8 mouse cellular contexts compared by ENCODE assay signal in genomic region chr14:16200969-16201638, GRCm38 (mm10). TPM values are rescaled to one million over a fixed set of nuclear protein-coding genes. Genes with fewer than 3 reads are reported as not detected.
A peak's percentile ranks its signal among the peaks of the same experiment; 100 is the strongest.
DNase-seq lines count a peak whose midpoint lies in the region; ATAC-seq lines count a peak whose summit lies in the region.
"Had no signal": no experiment of that assay in that cellular context is flagged by ENCODE, and none has a peak within 500 bp of the region (broad histone marks: within the 10 kb centered on the region; RNA-seq: fewer than 3 reads in every experiment).

No protein-coding gene starts in this region.

- H3K9ac ChIP-seq in neural tube, embryonic 11.5 days (ENCODE audit: low read length) = no peak overlapping the region
- H3K9ac ChIP-seq in embryonic facial prominence, embryonic 11.5 days (replicated peaks; ENCODE audit: low read length) = no peak overlapping the region
- H3K9ac ChIP-seq in hindbrain, embryonic 16.5 days (ENCODE audit: low read depth, low read length) = 0 out of 2 replicates have a peak overlapping the region, but pooled peaks have one; percentile 6
- no peak overlapping the region for H3K9ac ChIP-seq in neural tube, embryonic 15.5 days (replicated peaks)

- H3K27ac ChIP-seq in neural tube, embryonic 11.5 days (ENCODE audit: low read depth, low read length) = no peak overlapping the region
- H3K27ac ChIP-seq in embryonic facial prominence, embryonic 11.5 days (replicated peaks; ENCODE audit: low read depth, low read length) = no peak overlapping the region
- peak overlapping the region; percentile 64 for H3K27ac ChIP-seq in hindbrain, embryonic 16.5 days (ENCODE audit: low read depth, low read length)
- peak overlapping the region; percentile 54 for H3K27ac ChIP-seq in neural tube, embryonic 15.5 days (replicated peaks)

- H3K4me3 ChIP-seq in neural tube, embryonic 11.5 days (ENCODE audit: low read depth, low read length) = no peak overlapping the region
- H3K4me3 ChIP-seq in embryonic facial prominence, embryonic 11.5 days (ENCODE audit: low read depth, low read length) = no peak overlapping the region
- H3K4me3 ChIP-seq in hindbrain, embryonic 16.5 days (ENCODE audit: low read length) = no peak overlapping the region
- H3K4me3 ChIP-seq in neural tube, embryonic 15.5 days (replicated peaks) = no peak overlapping the region
- H3K4me3 ChIP-seq: megakaryocyte, embryonic 14.5 days had no signal

- H3K36me3 ChIP-seq in neural tube, embryonic 11.5 days (ENCODE audit: control insufficient read depth, insufficient read depth, low read length) = no peaks in the 10 kb centered on the region
- no peaks in the 10 kb centered on the region for H3K36me3 ChIP-seq in embryonic facial prominence, embryonic 11.5 days (replicated peaks; ENCODE audit: control insufficient read depth, insufficient read depth, low read depth, low read length)
- H3K36me3 ChIP-seq in hindbrain, embryonic 16.5 days (ENCODE audit: control insufficient read depth, insufficient read depth, low read length) = no peaks in the 10 kb centered on the region
- H3K36me3 ChIP-seq in neural tube, embryonic 15.5 days = no peaks in the 10 kb centered on the region

- no peaks in the 10 kb centered on the region for H3K27me3 ChIP-seq in neural tube, embryonic 11.5 days (ENCODE audit: control insufficient read depth, insufficient read depth, low read length)
- no peaks in the 10 kb centered on the region for H3K27me3 ChIP-seq in embryonic facial prominence, embryonic 11.5 days (ENCODE audit: control insufficient read depth, insufficient read depth, low read length)
- H3K27me3 ChIP-seq in hindbrain, embryonic 16.5 days (replicated peaks; ENCODE audit: control insufficient read depth, insufficient read depth, low read length) = no peaks in the 10 kb centered on the region
- no peaks in the 10 kb centered on the region for H3K27me3 ChIP-seq in neural tube, embryonic 15.5 days (replicated peaks)
- H3K27me3 ChIP-seq: megakaryocyte, embryonic 14.5 days had no signal

- WGBS in neural tube, embryonic 11.5 days = 36% methylated on average over 8 of the region's 8 CpGs
- 26% methylated on average over 8 of the region's 8 CpGs for WGBS in embryonic facial prominence, embryonic 11.5 days
- 7% methylated on average over 8 of the region's 8 CpGs for WGBS in hindbrain, embryonic 16.5 days
- WGBS in neural tube, embryonic 15.5 days = 10% methylated on average over 8 of the region's 8 CpGs

- no peaks in the 10 kb centered on the region for H3K9me3 ChIP-seq in neural tube, embryonic 11.5 days (ENCODE audit: control insufficient read depth, low read length)
- H3K9me3 ChIP-seq in embryonic facial prominence, embryonic 11.5 days (replicated peaks; ENCODE audit: control insufficient read depth, low read length) = no peaks in the 10 kb centered on the region
- no peaks in the 10 kb centered on the region for H3K9me3 ChIP-seq in hindbrain, embryonic 16.5 days (ENCODE audit: control insufficient read depth, low read length)
- no peaks in the 10 kb centered on the region for H3K9me3 ChIP-seq in neural tube, embryonic 15.5 days (replicated peaks)
- H3K9me3 ChIP-seq: megakaryocyte, embryonic 14.5 days had no signal

- H3K4me2 ChIP-seq in neural tube, embryonic 11.5 days (ENCODE audit: low read depth) = no peak overlapping the region
- H3K4me2 ChIP-seq in embryonic facial prominence, embryonic 11.5 days (ENCODE audit: low read depth, low read length) = no peak overlapping the region
- peak overlapping the region; percentile 47 for H3K4me2 ChIP-seq in hindbrain, embryonic 16.5 days (ENCODE audit: low read length)
- peak overlapping the region; percentile 44 for H3K4me2 ChIP-seq in neural tube, embryonic 15.5 days

- peak; percentile 93 for ATAC-seq in neural tube, embryonic 11.5 days (ENCODE audit: insufficient read depth, low FRiP score, low TSS enrichment)
- ATAC-seq in embryonic facial prominence, embryonic 11.5 days (replicated peaks; ENCODE audit: insufficient number of reproducible peaks, low FRiP score, low TSS enrichment, low read depth) = peak; percentile 94
- peak; percentile 97 for ATAC-seq in hindbrain, embryonic 16.5 days
- ATAC-seq in neural tube, embryonic 15.5 days (ENCODE audit: low FRiP score) = peak; percentile 86

- DNase-seq in neural tube, embryonic 11.5 days (ENCODE audit: low spot score) = peak; percentile 82
- no peak for DNase-seq in neural tube, embryonic 10.5 days (ENCODE audit: extremely low spot score, low spot score)
- DNase-seq in embryonic facial prominence, embryonic 11.5 days (ENCODE audit: low spot score) = peak; percentile 63
- peak; percentile 41 for DNase-seq in left cerebral cortex, adult 11 months (ENCODE audit: low spot score)
- DNase-seq in spleen, postnatal 4 days (ENCODE audit: low spot score in 2 of 2) = no peak

- H3K4me1 ChIP-seq in neural tube, embryonic 11.5 days (ENCODE audit: control insufficient read depth, insufficient read depth, low read length) = no peaks in the 10 kb centered on the region
- no peaks in the 10 kb centered on the region for H3K4me1 ChIP-seq in embryonic facial prominence, embryonic 11.5 days (ENCODE audit: control insufficient read depth, insufficient read depth, low read length)
- peaks cover 15% of the 10 kb centered on the region for H3K4me1 ChIP-seq in hindbrain, embryonic 16.5 days (ENCODE audit: control insufficient read depth, insufficient read depth, low read depth, low read length)
- peaks cover 17% of the 10 kb centered on the region for H3K4me1 ChIP-seq in neural tube, embryonic 15.5 days

RNA-seq across cellular contexts. Expression of gene Ngly1, which starts 48.0 kb away (rescaled TPM):
- 20.1 and 21.6 TPM in 2 replicates for polyA plus RNA-seq in neural tube, embryonic 11.5 days (2014; fragmentation: Nextera tagmentation; extraction: Ambion mirVana)
- polyA plus RNA-seq in embryonic facial prominence, embryonic 11.5 days (2014; fragmentation: Nextera tagmentation; extraction: Ambion mirVana) = 30.4 and 31.0 TPM in 2 replicates
- polyA plus RNA-seq in hindbrain, embryonic 16.5 days (2015; fragmentation: Nextera tagmentation; extraction: Ambion mirVana) = 27.4 and 30.1 TPM in 2 replicates
- 27.1 and 32.7 TPM in 2 replicates for polyA plus RNA-seq in neural tube, embryonic 15.5 days (2015; fragmentation: Nextera tagmentation; extraction: Ambion mirVana)

RNA-seq across cellular contexts. Expression of gene Oxsm, which starts 48.5 kb away (rescaled TPM):
- polyA plus RNA-seq in neural tube, embryonic 11.5 days (2014; fragmentation: Nextera tagmentation; extraction: Ambion mirVana) = 0.90 and 0.92 TPM in 2 replicates
- polyA plus RNA-seq in embryonic facial prominence, embryonic 11.5 days (2014; fragmentation: Nextera tagmentation; extraction: Ambion mirVana) = 0.88 and 1.3 TPM in 2 replicates
- polyA plus RNA-seq in hindbrain, embryonic 16.5 days (2015; fragmentation: Nextera tagmentation; extraction: Ambion mirVana) = 1.8 and 2.9 TPM in 2 replicates
- polyA plus RNA-seq in neural tube, embryonic 15.5 days (2015; fragmentation: Nextera tagmentation; extraction: Ambion mirVana) = 2.0 and 2.2 TPM in 2 replicates

Comparison
In these comparisons a context has a peak if more than half of its experiments do, and no peak if none do; other contexts are left out.
1. DNase-seq: peak in neural tube, embryonic 11.5 days (single experiment), embryonic facial prominence, embryonic 11.5 days (single experiment) and left cerebral cortex, adult 11 months (single experiment); none in neural tube, embryonic 10.5 days (single experiment) and spleen, postnatal 4 days (0 of 2).
2. H3K27ac ChIP-seq: peak in hindbrain, embryonic 16.5 days (single experiment) and neural tube, embryonic 15.5 days (single experiment); none in neural tube, embryonic 11.5 days (single experiment) and embryonic facial prominence, embryonic 11.5 days (single experiment).
3. H3K4me2 ChIP-seq: peak in hindbrain, embryonic 16.5 days (single experiment) and neural tube, embryonic 15.5 days (single experiment); none in neural tube, embryonic 11.5 days (single experiment) and embryonic facial prominence, embryonic 11.5 days (single experiment).
4. Peak in every context shown above with its lines, with median percentiles within 50 percentile points of each other: ATAC-seq.